Mouse (Mus musculus) mature B cell (primary cell): ENCODE data around the gene Mdp1.

ENCODE experiments used
- in situ Hi-C: fragments of 300-500 bp; cut with MboI; formaldehyde crosslinking; loops from 2 replicates; pipeline ENCODE4 v1.14.3; 2019

Mdp1 gene

DNA sequence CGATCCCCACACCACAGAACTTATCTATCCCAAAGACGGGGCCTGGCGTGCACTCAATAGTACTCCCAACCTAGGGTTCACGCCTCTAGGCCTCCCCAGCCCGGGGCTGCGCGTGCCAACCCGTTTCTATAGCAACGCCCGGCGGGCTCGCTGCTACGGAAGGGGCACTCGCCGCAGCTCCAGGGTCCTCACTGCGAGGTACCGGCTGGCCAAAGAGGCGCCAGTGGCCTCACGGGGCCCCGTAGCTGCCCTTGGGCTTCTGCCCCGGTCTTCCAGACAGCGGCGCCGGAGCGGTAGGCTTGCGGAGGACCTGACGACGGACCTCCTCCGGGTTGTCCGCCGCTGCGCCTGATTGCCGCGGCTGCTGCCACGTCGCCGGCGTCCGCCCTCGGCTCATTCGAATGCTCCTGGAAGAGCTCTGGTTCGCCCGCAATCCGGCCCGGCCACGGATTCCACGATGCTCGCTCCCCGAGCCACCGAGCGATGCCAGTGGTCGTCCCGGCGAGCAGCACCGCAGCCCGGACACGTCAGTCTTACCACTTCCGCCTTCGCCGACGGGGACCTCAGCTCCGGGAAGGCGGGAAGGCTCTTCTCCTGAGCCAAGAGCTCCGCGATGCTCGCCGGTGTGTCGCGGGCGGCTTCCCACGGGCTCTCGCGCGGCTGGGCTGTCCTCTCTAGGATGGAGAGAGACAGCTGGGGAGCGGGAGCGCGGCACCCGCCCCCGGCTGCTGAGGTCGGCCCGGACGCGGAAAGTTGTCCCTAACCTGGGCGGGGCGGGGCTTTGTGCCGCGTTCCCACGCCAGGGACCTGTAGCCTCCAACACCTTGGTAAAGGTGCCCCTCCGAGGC, 17.0 kb downstream of the Mdp1 start, which contains the start of gene Tm9sf1:
TSS of gene Tm9sf1 (minus strand) at position 747 of the 848 bp plus-strand sequence.
- in situ Hi-C loops = no loop called here

DNA sequence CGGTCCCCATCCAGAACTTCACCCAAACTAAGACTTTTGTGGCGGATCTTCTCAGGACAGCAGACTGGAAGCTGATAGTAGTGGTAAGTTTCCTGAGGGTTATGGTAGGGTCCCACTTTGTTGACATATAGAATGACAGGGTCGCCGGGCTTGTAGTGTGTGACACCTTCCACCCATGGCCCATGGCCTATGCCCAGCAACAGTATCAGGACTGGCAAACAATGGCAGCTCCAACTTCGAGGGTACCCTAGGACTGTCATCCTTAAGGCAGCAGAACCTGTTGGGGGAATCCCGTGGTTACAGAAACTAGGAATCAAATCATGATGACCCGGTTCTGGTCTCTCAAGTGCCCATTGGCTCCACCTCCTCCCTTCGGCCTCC, 17.6 kb downstream of the Mdp1 start:
- in situ Hi-C loops = no loop called here

DNA sequence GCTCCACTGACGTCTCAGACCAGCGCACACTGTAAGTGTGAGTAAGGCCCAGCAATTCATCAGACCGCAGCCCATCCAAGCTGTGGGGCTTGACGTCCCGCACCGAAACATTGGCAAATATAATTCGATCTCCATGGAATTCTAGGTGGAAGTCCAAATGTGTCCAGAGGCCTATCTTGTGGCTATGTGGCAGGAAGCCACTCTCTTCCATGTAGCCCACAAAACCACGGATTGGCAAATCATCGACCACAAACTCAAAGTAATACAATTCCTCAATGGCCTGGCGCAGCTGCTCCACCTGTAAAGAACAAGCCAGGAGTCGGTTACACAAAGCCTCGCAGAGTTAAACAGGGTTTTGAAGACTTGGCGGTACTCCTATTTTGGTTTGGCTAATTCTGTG, 19.0 kb downstream of the Mdp1 start:
- in situ Hi-C loops = no loop called here

DNA sequence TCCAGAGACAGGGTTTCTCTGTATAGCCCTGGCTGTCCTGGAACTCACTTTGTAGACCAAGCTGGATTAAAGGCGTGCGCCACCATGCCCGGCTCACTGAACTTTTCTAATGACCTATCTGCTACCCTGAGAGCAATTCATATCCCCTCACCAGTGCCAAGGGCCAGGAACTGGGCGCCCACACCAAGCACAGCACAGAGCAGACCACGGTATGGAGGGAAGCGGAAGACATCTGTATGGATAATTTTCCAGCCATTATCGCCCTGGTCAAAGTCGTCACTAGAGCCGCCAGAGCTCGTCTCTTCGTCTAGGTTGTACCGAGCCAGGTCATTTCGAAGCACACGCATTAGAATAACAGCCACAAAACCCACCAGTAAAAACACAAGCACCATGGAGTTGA, 19.5 kb downstream of the Mdp1 start:
- in situ Hi-C loops = no loop called here

DNA sequence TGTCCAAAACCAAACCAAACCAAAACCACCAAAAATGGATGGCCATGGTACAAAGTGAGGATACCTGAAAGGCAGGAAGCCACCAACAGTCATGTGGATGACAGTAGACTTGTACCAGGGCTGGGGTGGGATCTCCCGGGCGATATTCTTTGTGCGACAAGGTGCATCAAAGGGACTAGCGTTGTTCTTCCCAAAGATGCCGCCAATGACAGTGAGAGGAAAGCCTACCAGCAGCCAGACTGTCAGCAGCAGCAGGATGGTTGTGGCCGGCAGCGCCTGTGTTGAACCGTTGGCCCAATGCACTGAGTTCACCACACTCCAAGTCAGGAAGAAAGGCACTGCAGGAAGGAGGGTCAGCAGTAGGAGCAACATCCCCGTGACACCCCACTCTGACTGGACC, 22.5 kb downstream of the Mdp1 start, which contains the start of gene Gm49378:
TSS of gene Gm49378 (minus strand) at position 101 of the 400 bp plus-strand sequence.
- in situ Hi-C loops = loop anchor here (5.0 kb wide), 1 partner anchor 115 kb away; no protein-coding TSS in a partner anchor

DNA sequence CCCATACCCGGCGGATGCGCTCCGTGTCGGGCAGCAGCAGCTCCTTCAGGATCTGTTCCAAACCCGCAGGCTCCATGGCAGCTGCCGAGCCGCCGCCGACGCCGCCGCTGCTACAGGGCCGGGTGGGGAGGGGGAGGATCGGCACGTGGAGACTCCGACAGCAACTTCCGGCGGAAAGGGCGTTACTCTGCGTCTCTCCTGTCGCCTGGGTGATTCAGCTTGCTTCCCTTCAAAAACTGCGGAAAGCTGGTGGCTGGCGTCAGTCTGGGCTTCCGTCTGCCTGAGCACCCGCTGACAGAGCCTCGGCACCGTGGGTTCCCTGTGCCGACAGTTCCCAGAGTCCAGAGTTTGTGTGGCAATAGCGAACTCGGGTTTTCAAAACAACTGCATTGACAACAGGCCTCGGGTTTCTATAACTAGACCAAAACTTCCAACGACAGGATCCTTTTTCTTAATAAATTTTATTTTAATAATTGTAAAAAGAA, 24.7 kb downstream of the Mdp1 start, which contains the start of gene Ipo4:
TSS of gene Ipo4 (minus strand) at position 435 of the 485 bp plus-strand sequence.
- in situ Hi-C loops = loop anchor here (5.0 kb wide), 1 partner anchor 117 kb away; no protein-coding TSS in a partner anchor

DNA sequence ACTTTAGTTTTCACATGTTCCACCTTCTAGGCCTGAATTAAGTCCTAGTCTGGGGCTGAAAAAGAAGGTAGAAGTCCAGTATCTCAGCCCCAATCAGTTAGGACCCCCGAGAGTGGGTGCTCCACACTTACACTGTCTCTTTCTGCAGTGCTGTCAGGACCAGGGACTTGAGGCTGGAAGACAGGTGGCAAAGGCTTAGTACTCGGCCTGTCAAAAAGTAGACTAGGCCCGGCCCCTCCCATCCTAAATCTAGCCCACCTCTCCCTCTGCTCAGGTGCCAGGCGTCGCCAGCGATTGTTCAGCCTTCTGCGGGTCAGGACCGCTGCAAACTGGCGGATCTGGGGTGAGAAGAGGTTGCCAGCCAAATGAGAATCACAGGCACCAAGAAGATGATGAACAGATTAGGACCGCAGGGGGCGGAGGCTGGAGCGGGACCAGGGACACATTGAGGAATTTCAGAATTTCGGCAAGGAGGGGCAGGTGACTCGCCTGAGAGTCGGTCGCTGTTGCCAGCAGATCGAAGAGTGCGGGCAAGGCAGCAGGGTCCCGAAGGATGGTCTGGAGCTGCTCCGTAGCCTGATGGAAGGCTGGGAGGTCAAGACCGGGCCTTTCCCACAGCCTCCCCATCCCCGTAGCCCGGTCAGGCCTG, 25.3 kb downstream of the Mdp1 start:
- in situ Hi-C loops = loop anchor here (5.0 kb wide), 1 partner anchor 117 kb away; no protein-coding TSS in a partner anchor

DNA sequence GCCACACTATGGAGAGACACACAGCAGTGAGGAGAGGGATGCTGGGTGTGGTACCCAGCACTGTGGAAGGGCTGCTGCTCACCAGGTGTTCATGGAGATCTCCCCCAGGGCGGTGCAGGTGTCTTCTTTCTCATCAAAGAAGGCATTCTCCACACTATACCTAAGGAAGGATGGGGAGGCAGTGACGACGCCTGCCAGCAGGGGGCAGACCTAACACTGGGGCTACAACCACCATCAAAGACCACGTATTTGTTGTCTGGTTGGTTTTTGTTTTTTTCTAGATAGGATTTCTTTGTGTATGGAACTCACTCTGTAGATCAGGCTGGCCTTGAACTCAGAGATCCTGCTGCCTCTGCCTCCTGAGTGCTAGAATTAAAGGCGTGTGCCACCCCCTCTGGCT, 31.0 kb downstream of the Mdp1 start:
- in situ Hi-C loops = no loop called here

DNA sequence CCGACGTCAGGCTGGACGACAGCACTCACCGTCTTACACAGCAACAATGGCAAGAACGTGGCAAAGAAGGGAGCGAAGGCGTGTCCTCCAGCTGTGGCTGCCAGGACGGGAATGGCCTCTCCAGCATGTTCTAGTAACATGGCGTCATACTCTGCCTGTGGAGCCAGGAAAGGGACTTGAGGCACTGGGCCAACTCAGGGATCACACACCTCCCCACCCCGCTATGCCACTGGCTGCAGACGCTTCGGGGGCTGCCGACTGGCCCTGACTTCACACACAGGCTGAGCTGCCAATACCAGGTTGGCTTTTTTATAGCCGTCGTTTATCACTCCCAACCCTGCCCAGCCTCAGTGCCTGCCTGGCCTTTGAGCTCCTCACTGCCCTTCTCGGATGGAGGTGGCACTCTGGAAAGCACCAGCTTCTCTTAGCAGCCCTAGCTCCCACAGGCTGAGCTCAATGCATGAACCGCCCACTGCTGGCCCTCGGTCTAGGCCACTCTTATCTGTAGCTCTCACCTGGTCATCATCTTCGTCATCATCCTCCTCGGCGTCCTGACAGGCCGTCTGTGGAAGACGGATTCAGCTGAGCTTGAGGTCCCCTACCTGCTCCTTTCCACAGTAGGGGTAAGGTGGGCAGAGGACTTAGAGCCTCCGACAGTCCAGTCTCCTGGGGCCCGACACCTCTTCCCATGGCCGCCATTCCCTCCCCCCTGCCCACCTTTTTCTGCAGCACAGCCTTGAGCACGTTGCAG, 32.1 kb downstream of the Mdp1 start:
- in situ Hi-C loops = no loop called here

DNA sequence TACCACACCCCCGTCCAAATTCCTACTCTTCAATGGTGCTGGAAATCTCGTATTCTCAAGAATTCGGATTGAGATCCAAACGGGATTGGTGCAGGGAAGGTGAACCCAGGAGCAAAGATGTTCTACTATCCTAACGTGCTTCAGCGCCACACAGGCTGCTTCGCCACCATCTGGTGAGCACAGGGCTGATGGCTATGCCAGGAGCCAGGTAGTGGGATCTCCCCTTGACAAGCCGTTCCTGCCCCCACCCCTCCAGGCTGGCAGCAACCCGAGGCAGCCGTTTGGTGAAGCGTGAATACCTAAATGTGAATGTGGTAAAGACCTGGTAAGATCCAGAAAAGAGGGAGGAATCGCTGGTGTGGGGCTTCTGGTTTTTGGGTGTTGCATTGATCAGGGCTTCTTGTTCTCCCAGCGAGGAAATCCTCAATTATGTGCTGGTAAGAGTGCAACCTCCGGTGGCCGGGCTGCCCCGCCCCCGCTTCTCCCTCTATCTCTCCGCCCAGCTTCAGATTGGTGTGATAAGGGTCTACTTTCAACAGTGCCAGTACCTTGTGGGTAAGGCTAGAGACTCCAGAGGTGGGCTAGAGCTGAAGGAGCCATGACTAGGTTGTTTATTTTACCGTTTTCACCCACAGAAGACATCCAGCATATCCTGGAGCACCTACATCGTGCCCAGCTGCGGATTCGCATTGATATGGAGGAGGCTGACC, 41.7 kb downstream of the Mdp1 start:
- in situ Hi-C loops = no loop called here

DNA sequence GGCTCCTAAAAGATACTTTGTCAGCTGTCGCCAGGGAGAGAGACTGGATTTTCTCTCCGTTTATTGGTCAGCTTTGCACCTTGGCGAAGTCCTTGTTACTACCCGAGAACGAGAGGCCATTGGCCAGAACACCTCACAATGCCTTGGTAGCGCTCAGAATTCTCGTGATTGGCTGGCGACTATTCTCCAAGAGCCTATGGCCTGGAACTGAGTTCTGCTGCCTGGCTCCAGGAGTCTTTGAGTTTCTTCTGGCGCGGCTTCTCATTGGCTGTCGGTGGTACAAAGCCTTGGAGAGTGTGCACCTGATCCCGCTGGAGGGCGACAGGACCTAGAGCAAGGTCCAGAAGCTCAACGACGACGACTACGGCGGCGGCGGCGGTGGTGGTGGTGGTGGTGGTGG, 42.5 kb downstream of the Mdp1 start, which contains the start of gene Rec8:
TSS of gene Rec8 (plus strand) at position 216 of the 400 bp plus-strand sequence.
- in situ Hi-C loops = no loop called here

DNA sequence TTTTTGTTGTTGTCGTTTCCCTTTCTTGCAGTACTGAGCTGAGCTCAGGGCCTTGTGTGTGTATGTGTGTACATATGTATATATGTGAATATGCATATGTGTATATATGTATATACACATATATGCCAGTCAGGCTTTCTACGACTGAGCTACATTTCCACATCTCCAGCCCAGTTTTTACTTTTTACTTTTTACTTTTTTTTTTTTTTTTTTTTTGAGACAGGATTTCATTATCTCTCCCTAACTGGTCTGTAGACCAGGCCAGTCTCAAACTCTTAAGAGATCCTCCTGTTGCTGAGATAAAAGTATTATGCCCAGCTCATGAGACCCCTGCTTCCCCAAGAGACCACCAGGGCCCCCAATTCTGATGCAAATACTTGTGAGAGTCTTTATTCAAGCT, 43.5 kb downstream of the Mdp1 start:
- in situ Hi-C loops = no loop called here

DNA sequence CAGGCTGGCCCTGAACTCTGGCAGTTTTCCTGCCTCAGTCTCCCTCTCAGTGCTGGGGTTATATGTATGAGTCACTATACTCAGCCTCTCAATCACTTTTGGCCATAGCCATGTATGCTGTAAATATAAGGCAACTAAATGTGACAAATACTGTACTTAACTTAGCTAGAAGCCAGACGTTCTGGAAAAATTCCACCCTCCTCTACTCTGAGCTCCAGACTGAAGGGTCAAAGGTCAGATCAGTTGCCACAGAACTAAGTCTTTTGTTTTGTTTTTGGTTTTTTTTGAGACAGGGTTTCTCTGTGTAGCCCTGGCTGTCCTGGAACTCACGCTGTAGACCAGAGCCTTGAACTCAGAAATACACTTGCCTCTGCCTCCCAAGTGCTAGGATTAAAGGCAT, 44.4 kb downstream of the Mdp1 start:
- in situ Hi-C loops = no loop called here

DNA sequence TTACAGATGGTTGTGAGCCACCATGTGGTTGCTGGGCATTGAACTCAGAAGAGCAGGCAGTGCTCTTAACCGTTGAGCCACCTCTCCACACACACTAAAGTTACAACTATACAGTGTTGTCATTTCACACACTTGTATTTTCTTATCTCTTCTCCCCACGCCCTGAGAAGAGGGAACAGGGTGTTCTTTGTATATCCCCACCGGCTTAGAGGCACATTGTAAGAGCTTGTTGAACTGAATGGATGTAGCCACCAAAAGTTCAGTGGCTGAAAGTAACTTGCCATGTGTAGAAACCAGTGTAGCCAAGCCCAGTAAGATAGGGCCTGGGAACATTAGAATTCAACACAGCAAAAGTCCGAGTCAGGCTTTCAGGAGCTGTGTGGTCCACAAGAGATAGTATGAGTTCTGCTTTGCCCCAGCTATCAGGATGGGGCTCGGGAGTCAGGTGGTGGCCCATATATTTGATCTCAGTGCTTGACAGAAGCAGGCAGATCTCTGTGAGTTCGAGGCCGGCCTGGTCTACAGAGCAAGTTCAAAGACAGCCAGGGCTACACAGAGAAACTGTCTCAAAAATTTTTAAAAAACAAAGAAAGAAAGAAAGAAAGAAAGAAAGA, 45.6 kb downstream of the Mdp1 start:
- in situ Hi-C loops = no loop called here

DNA sequence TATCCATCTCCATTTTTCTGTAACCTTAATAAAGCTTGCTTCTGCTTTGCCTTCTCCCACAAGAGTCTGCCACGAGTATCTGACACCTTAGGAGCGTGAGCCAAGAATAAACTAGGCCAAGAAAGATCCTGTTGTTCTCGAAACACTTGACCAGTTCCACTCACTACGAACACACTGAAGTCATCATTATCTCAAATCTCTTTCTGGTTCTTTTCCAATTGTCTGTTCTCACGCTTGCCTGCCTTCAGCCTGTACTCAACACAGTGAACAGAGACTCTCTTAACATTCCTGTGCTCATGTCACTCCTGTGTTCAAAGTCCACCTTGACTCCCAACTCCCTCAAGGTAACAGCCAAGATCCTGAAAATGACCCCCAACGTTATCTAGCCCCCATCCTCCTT, 47.0 kb downstream of the Mdp1 start:
- in situ Hi-C loops = no loop called here

DNA sequence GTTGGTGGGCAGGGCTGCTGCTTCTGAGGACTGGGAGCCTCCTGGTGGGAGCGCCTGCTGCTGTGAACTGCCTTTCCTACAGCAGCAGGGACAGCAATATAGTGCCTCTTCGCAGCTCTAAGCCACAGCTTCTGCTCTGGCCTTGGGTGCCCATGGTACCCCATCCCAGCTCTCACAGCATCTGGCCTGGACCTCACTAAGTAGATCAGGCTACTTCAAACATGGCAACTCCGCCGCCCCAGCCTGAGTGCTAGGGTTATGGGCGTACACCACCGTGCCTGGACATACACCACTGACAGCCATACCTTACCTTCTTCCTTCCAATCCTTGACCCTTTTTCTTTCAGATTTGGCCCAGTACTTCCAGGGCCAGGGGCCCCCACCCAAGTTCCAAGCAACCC, 52.0 kb downstream of the Mdp1 start:
- in situ Hi-C loops = no loop called here
